In the genomic region with DNA sequence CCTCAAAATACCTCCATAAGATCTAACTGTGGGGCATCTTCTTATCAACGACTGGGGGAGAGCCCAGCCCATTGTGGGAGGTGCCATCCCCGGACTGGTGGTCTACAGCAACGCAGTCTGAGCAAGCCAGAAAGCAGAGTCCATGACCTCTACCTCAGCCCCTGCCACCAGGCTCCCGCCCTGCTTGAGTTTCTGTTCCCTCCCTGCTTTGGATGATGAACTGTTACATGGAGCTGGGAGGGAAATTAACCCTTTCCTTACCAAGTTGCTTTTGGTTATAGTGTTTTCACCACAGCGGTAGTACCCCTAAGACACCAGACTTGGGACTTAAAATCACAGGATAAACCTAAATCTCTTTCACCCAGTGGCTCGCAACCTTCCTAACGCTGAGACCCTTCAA, we compare ENCODE assay signal across 26 mouse cellular contexts. TPM values are rescaled to one million over a fixed set of nuclear protein-coding genes. Genes with fewer than 3 reads are reported as not detected.
"Had no signal": no experiment of that assay in that cellular context is flagged by ENCODE, and none has a peak within 500 bp of the region (broad histone marks: within the 10 kb centered on the region; RNA-seq: fewer than 3 reads in every experiment).

No protein-coding gene starts in this region.

- H3K27ac ChIP-seq: layer of hippocampus, adult 2 months; left cerebral cortex, adult 2 months; liver, embryonic 13.5 days had no signal

- H3K9ac ChIP-seq: liver, embryonic 13.5 days had no signal

- H3K4me3 ChIP-seq: layer of hippocampus, adult 2 months; left cerebral cortex, adult 2 months; liver, embryonic 13.5 days had no signal

- DNase-seq: kidney, adult 18-20 months; kidney, adult 9 months; kidney, postnatal 14 days; layer of hippocampus, adult 9-11 months; layer of hippocampus, postnatal 36 days; liver, embryonic 13.5 days; lung, adult 2 months; lung, postnatal 14 days; lung, postnatal 4 days; midbrain, embryonic 14.5 days; right cerebral cortex, postnatal 25 days; spleen, adult 18-20 months; thymus, postnatal 25 days had no signal

- H3K9me3 ChIP-seq: liver, embryonic 13.5 days had no signal

- H3K4me1 ChIP-seq: liver, embryonic 13.5 days had no signal

- H3K4me2 ChIP-seq: liver, embryonic 13.5 days; midbrain, embryonic 11.5 days had no signal

- H3K36me3 ChIP-seq: liver, embryonic 13.5 days had no signal

RNA-seq across cellular contexts. Expression of gene Fam131c, which starts 16.0 kb away (rescaled TPM):
- total RNA-seq: megakaryocyte progenitor cell, adult 5-6 weeks; megakaryocyte-erythroid progenitor cell, adult 5-6 weeks had no signal
- polyA plus RNA-seq: liver, embryonic 16.5 days had no signal

RNA-seq across cellular contexts. Expression of gene Clcnka, which starts 46.6 kb away (rescaled TPM):
- total RNA-seq: layer of hippocampus, adult 2 months; layer of hippocampus, postnatal 36 days; left cerebral cortex, postnatal 10 days; left cerebral cortex, postnatal 36 days; liver, adult 2 months; megakaryocyte progenitor cell, adult 5-6 weeks; megakaryocyte-erythroid progenitor cell, adult 5-6 weeks; midbrain, postnatal 0 days had no signal
- polyA plus RNA-seq: intestine, embryonic 14.5 days; large intestine, adult 2 months; liver, embryonic 13.5 days; lung, adult 2 months; midbrain, embryonic 11.5 days; neural tube, embryonic 11.5 days had no signal
